ENCODE assay signal across 8 mouse cellular contexts in genomic region chr10:54072336-54072735, GRCm38 (mm10). TPM values are rescaled to one million over a fixed set of nuclear protein-coding genes. Genes with fewer than 3 reads are reported as not detected.
DNase-seq lines count a peak whose midpoint lies in the region; ATAC-seq and TF ChIP-seq lines count a peak whose summit lies in the region.
"Had no signal": no experiment of that assay in that cellular context is flagged by ENCODE, and none has a peak within 500 bp of the region (broad histone marks: within the 10 kb centered on the region; RNA-seq: fewer than 3 reads in every experiment).

No protein-coding gene starts in this region.

- 87% methylated on average over 2 of the region's 2 CpGs for WGBS in heart, embryonic 16.5 days
- WGBS in spleen, adult 2 months, result 56% methylated on average over 2 of the region's 2 CpGs
- WGBS in liver, embryonic 14.5 days (ENCODE audit: insufficient replicate concordance), result 82% methylated on average over 2 of the region's 2 CpGs

- no peaks in the 10 kb centered on the region for H3K36me3 ChIP-seq in heart, embryonic 16.5 days (ENCODE audit: control insufficient read depth, insufficient read depth)
- H3K36me3 ChIP-seq in spleen, adult 2 months (ENCODE audit: control insufficient read depth, insufficient read depth, low read length), result peaks cover 17% of the 10 kb centered on the region
- peaks cover 20% of the 10 kb centered on the region for H3K36me3 ChIP-seq in liver, embryonic 14.5 days (replicated peaks; ENCODE audit: control insufficient read depth, insufficient read depth, low read depth)
- H3K36me3 ChIP-seq: G1E had no signal

- TF ChIP-seq EP300 in liver, embryonic 14.5 days (IDR thresholded peaks at IDR 0.05; ENCODE audit: low read depth), result no peak

- peaks cover 21% of the 10 kb centered on the region for H3K4me1 ChIP-seq in heart, embryonic 16.5 days (ENCODE audit: control insufficient read depth, insufficient read depth, low read length)
- peaks cover 12% of the 10 kb centered on the region for H3K4me1 ChIP-seq in spleen, adult 2 months (ENCODE audit: control insufficient read depth, insufficient read depth, insufficient read length)
- peaks cover 8 to 29% of the 10 kb centered on the region in 2 experiments for H3K4me1 ChIP-seq in liver, embryonic 14.5 days (replicated peaks; ENCODE audit: control insufficient read depth in 2 of 2, insufficient read depth in 2 of 2, low read length in 1 of 2)

- no peak for DNase-seq in heart, postnatal 4 days
- DNase-seq in spleen, adult 2 months (ENCODE audit: low read depth in 1 of 2, low spot score in 2 of 2), result no peak
- no peak for DNase-seq in spleen, postnatal 14 days (ENCODE audit: low spot score in 2 of 2)
- no peak for DNase-seq in liver, embryonic 14.5 days (ENCODE audit: low read depth in 3 of 3, low spot score in 3 of 3)
- DNase-seq in Muller cell, postnatal 12 days (ENCODE audit: inconsistent ontology term), result no peak
- no peak for DNase-seq in cerebellum, postnatal 4 days (ENCODE audit: low spot score in 2 of 2)

- H3K27ac ChIP-seq in heart, embryonic 16.5 days (ENCODE audit: low read length), result no peak overlapping the region
- H3K27ac ChIP-seq in spleen, adult 2 months (ENCODE audit: insufficient read depth, low read length), result peak overlapping the region; percentile 51; the same call in 1 of the 2 replicates
- no peak overlapping the region for H3K27ac ChIP-seq in liver, embryonic 14.5 days

- H3K9ac ChIP-seq in heart, embryonic 16.5 days (ENCODE audit: low read length), result no peak overlapping the region
- peak overlapping the region; percentile 83 for H3K9ac ChIP-seq in liver, embryonic 14.5 days (replicated peaks)

- TF ChIP-seq CTCF in spleen, adult 2 months (IDR thresholded peaks at IDR 0.05; ENCODE audit: extremely low read depth, insufficient read depth, insufficient read length, insufficient replicate concordance), result no peak
- no peak for TF ChIP-seq CTCF in liver, embryonic 14.5 days (IDR thresholded peaks at IDR 0.05; ENCODE audit: low read depth)

- H3K27me3 ChIP-seq in heart, embryonic 16.5 days (ENCODE audit: control insufficient read depth, insufficient read depth, low read length), result no peaks in the 10 kb centered on the region
- H3K27me3 ChIP-seq in spleen, adult 2 months (ENCODE audit: control insufficient read depth, insufficient read depth, low read length), result no peaks in the 10 kb centered on the region
- H3K27me3 ChIP-seq in liver, embryonic 14.5 days (ENCODE audit: control insufficient read depth, insufficient read depth, low read length), result peaks cover 3% of the 10 kb centered on the region

- no peaks in the 10 kb centered on the region for H3K9me3 ChIP-seq in heart, embryonic 16.5 days (replicated peaks; ENCODE audit: control insufficient read depth, low read length)
- no peaks in the 10 kb centered on the region for H3K9me3 ChIP-seq in liver, embryonic 14.5 days (ENCODE audit: control insufficient read depth, low read length)

- peak overlapping the region; percentile 88 for H3K4me2 ChIP-seq in heart, embryonic 16.5 days (ENCODE audit: low read depth, low read length)
- peak overlapping the region; percentile 95 for H3K4me2 ChIP-seq in liver, embryonic 14.5 days (ENCODE audit: low read depth)

- no peak for TF ChIP-seq POLR2A in spleen, adult 2 months (IDR thresholded peaks at IDR 0.05; ENCODE audit: low read depth, low read length)

- no peak for ATAC-seq in heart, embryonic 16.5 days (replicated peaks; ENCODE audit: extremely low read depth, insufficient read depth, low FRiP score)
- no peak for ATAC-seq in liver, embryonic 14.5 days (ENCODE audit: insufficient read depth)

- H3K4me3 ChIP-seq in heart, embryonic 16.5 days (ENCODE audit: low read length), result peak overlapping the region; percentile 84; the same call in 1 of the 2 replicates
- H3K4me3 ChIP-seq in spleen, adult 2 months (ENCODE audit: extremely low read depth, insufficient read depth, insufficient read length), result peak overlapping the region; percentile 95
- H3K4me3 ChIP-seq in liver, embryonic 14.5 days (ENCODE audit: insufficient read depth in 1 of 2, low read depth in 2 of 2, low read length in 2 of 2), result peak overlapping the region; percentile 88 to 91

RNA-seq across cellular contexts. Expression of gene Man1a, which starts 4.1 kb away (rescaled TPM):
- polyA plus RNA-seq in heart, embryonic 16.5 days (2015; fragmentation: Nextera tagmentation; extraction: Ambion mirVana), result 4.6 and 5.8 TPM in 2 replicates
- total RNA-seq in heart, postnatal 4 days (2021), result 10 to 100 TPM; 21.4 to 22.1 TPM
- polyA plus RNA-seq in spleen, adult 2 months (2012; rRNA removed), result 35.7 and 54.1 TPM in 2 replicates
- 9.5 and 12.4 TPM in 2 replicates for polyA plus RNA-seq in liver, embryonic 14.5 days (2012; rRNA removed)
- 11.5 and 12.4 TPM in 2 replicates for polyA plus RNA-seq in liver, embryonic 14.5 days (2014; fragmentation: Nextera tagmentation; extraction: Ambion mirVana)
